Mouse (Mus musculus) midbrain, embryonic 14.5 days (tissue): ENCODE data around the gene Prpf19. TPM values are rescaled to one million over a fixed set of nuclear protein-coding genes. Genes with fewer than 3 reads are reported as not detected.
A peak's percentile ranks its signal among the peaks of the same experiment; 100 is the strongest.

ENCODE experiments used
- ATAC-seq: fragments of 200-750 bp; cut with Nextera tagmentation; 2 replicates; pipeline ENCODE4 v1.8.0; 2017; ENCODE audit warnings: moderate number of reproducible peaks, moderate library complexity; ENCODE audit not compliant: low FRiP score, low TSS enrichment
- DNase-seq: peaks from one replicate; pipeline ENCODE4 v3.0.0-alpha.2; 2015
- H3K27ac ChIP-seq: fragments of 300-500 bp; sonication (generic); replicated peaks from 2 replicates; pipeline ENCODE4 v1.5.1; 2014; ENCODE audit warnings: mild to moderate bottlenecking, low read depth, low read length, moderate library complexity
- H3K27me3 ChIP-seq: fragments of 300-500 bp; sonication (generic); 2 replicates; pipeline ENCODE4 v1.6.1; 2014; ENCODE audit warnings: low read length, control low read depth, mixed read lengths; ENCODE audit not compliant: control insufficient read depth, insufficient read depth
- H3K36me3 ChIP-seq: fragments of 300-500 bp; sonication (generic); 2 replicates; pipeline ENCODE4 v1.6.1; 2014; ENCODE audit warnings: low read length, control low read depth; ENCODE audit not compliant: control insufficient read depth, insufficient read depth
- H3K4me1 ChIP-seq: fragments of 300-500 bp; sonication (generic); 2 replicates; pipeline ENCODE4 v1.6.1; 2014; ENCODE audit warnings: mild to moderate bottlenecking, antibody characterized with exemption, low read length, control low read depth; ENCODE audit not compliant: control insufficient read depth, insufficient read depth
- H3K4me2 ChIP-seq: fragments of 300-500 bp; sonication (generic); 2 replicates; pipeline ENCODE4 v1.6.1; 2014; ENCODE audit warnings: mild to moderate bottlenecking, low read length, moderate library complexity
- H3K4me3 ChIP-seq: fragments of 300-500 bp; sonication (generic); replicated peaks from 2 replicates; pipeline ENCODE4 v1.5.1; 2014; ENCODE audit warnings: low read depth, low read length
- H3K9ac ChIP-seq: fragments of 300-500 bp; sonication (generic); replicated peaks from 2 replicates; pipeline ENCODE4 v1.6.1; 2014; ENCODE audit warnings: mild to moderate bottlenecking, low read length, moderate library complexity
- H3K9me3 ChIP-seq: fragments of 300-500 bp; sonication (generic); 2 replicates; pipeline ENCODE4 v1.6.1; 2016; ENCODE audit warnings: low read length, control low read depth, mixed read lengths; ENCODE audit not compliant: control insufficient read depth
- WGBS: fragments of 180-500 bp; shearing (Covaris S2); extraction: QIAGEN DNeasy Blood & Tissue Kit; methylation state at CpG from one replicate; pipeline ENCODE4 v1.1.7; 2014; 5-methylcytosine and 5-hydroxymethylcytosine counted together
- polyA plus RNA-seq: library from polyadenylated mRNA; unstranded; fragments of >200 nt; fragmentation: Nextera tagmentation; extraction: Ambion mirVana; gene quantifications from 2 replicates; pipeline ENCODE4 v1.2.1, GENCODE M21; 2014

Gene Prpf19
- polyA plus RNA-seq, 1 experiment from 2014 or later = 39.2 TPM

GRCm38 (mm10) chr19:10949112-10949511 lies 54.1 kb downstream of the Prpf19 start, which contains the start of gene Ccdc86:
Ccdc86 (minus strand) TSS chr19:10949266.
- Histone ChIP-seq H3K9ac (peak within 1 kb of the TSS; percentile 67), H3K9me3 (no peaks in the 10 kb centered on the region), H3K4me2 (peak within 1 kb of the TSS; percentile 100), H3K4me1 (peaks cover 27% of the 10 kb centered on the region), H3K36me3 (peaks cover 17% of the 10 kb centered on the region), H3K27ac (0 out of 2 replicates have a peak within 1 kb of the TSS, but pooled peaks have one; percentile 26), H3K4me3 (peak within 1 kb of the TSS; percentile 58), H3K27me3 (no peaks in the 10 kb centered on the region)
- ATAC-seq (peak; percentile 96), DNase-seq (peak; percentile 100)
- under 1% methylated on average over 30 of the region's 30 CpGs for WGBS

- peaks cover 13% of the 10 kb centered on the region for H3K36me3 ChIP-seq
- no peak overlapping the region; the same call in 1 of the 2 replicates for H3K9ac ChIP-seq
- no peaks in the 10 kb centered on the region for H3K9me3 ChIP-seq
- peak overlapping the region; percentile 100 for H3K4me2 ChIP-seq
- WGBS = 32% methylated on average over 9 of the region's 9 CpGs
- peaks cover 27% of the 10 kb centered on the region for H3K4me1 ChIP-seq
- H3K27me3 ChIP-seq = no peaks in the 10 kb centered on the region
- ATAC-seq (0 out of 2 replicates have a peak, but pooled peaks have one; percentile 6), DNase-seq (no peak)
- 0 out of 2 replicates have a peak overlapping the region, but pooled peaks have one; percentile 26 for H3K27ac ChIP-seq
- H3K4me3 ChIP-seq = peak overlapping the region; percentile 58
These were observed 54.5 kb downstream of the Prpf19 start for GRCm38 (mm10) chr19:10949558-10949957.

- Histone ChIP-seq H3K27me3 (no peaks in the 10 kb centered on the region), H3K36me3 (no peaks in the 10 kb centered on the region), H3K4me1 (peaks cover 21% of the 10 kb centered on the region), H3K27ac (peak overlapping the region; percentile 72), H3K9me3 (no peaks in the 10 kb centered on the region), H3K4me3 (no peak overlapping the region), H3K4me2 (peak overlapping the region; percentile 6; the same call in 1 of the 2 replicates), H3K9ac (no peak overlapping the region)
- ATAC-seq = peak; percentile 49; the same call in 1 of the 2 replicates
- peak; percentile 60 for DNase-seq
- 52% methylated on average over 11 of the region's 11 CpGs for WGBS
These were observed 57.2 kb downstream of the Prpf19 start for GRCm38 (mm10) chr19:10952021-10952939.

Other genes starting within 250 kb of the Prpf19 start
- gene Pga5, start 217.2 kb upstream of the Prpf19 start, polyA plus RNA-seq = not detected in 2 replicates
- gene Vps37c, start 206.5 kb upstream of the Prpf19 start, polyA plus RNA-seq = 27.3 and 32.1 TPM in 2 replicates
- gene Cd5, start 156.2 kb upstream of the Prpf19 start, polyA plus RNA-seq = 0.16 and 0.25 TPM in 2 replicates
- gene Cd6, start 65.2 kb upstream of the Prpf19 start, polyA plus RNA-seq = not detected in 2 replicates
- 0.20 and 0.54 TPM in 2 replicates for gene Slc15a3, start 55.5 kb upstream of the Prpf19 start, polyA plus RNA-seq
- gene Tmem132a, start 25.3 kb upstream of the Prpf19 start, polyA plus RNA-seq = 183 and 191 TPM in 2 replicates
- 35.8 and 41.2 TPM in 2 replicates for gene Tmem109, start 13.2 kb upstream of the Prpf19 start, polyA plus RNA-seq
- 0.33 and 0.38 TPM in 2 replicates for gene Zp1, start 25.4 kb downstream of the Prpf19 start, polyA plus RNA-seq
- gene Ptgdr2, start 41.9 kb downstream of the Prpf19 start, polyA plus RNA-seq = 0.16 and 0.18 TPM in 2 replicates
- 10.7 and 12.5 TPM in 2 replicates for gene Ccdc86, start 54.0 kb downstream of the Prpf19 start, polyA plus RNA-seq
- gene Ms4a10, start 79.4 kb downstream of the Prpf19 start, polyA plus RNA-seq = not detected in 2 replicates
- not detected in 2 replicates for gene Ms4a15, start 98.0 kb downstream of the Prpf19 start, polyA plus RNA-seq
- gene Ms4a18, start 122.8 kb downstream of the Prpf19 start, polyA plus RNA-seq = not detected in 2 replicates
- gene Ms4a8a, start 185.9 kb downstream of the Prpf19 start, polyA plus RNA-seq = not detected in 2 replicates
- gene 1700017D01Rik, start 235.6 kb downstream of the Prpf19 start, polyA plus RNA-seq = not detected in 2 replicates